Mouse (Mus musculus) ES-E14 (cell line): ENCODE data around the gene Dnmbp. TPM values are rescaled to one million over a fixed set of nuclear protein-coding genes. Genes with fewer than 3 reads are reported as not detected.

ENCODE experiments used
- DNase-seq: peaks from one replicate; pipeline ENCODE4 v3.0.0-alpha.2; 2013; ENCODE audit warnings: low read depth, low spot score
- H3K27ac ChIP-seq: 2 replicates; pipeline ENCODE4 v1.5.1; 2012; ENCODE audit warnings: low read depth, mild to moderate bottlenecking, low read length, moderate library complexity, mixed read lengths; ENCODE audit not compliant: poor library complexity, insufficient read depth, severe bottlenecking
- H3K36me3 ChIP-seq: 2 replicates; pipeline ENCODE4 v1.6.1; 2012; ENCODE audit warnings: mild to moderate bottlenecking, low read length, moderate library complexity, mixed read lengths; ENCODE audit not compliant: control insufficient read depth, poor library complexity, insufficient read depth, severe bottlenecking
- H3K4me1 ChIP-seq, 2 experiments: fragments of 150-350 bp in 1 of 2; sonication (generic) in 1 of 2; 2 replicates each; pipeline ENCODE4 v1.6.1; 2012; ENCODE audit warnings: low read length in 2 of 2, mild to moderate bottlenecking in 1 of 2, mixed read lengths in 1 of 2; ENCODE audit not compliant: control insufficient read depth in 2 of 2, insufficient read depth in 2 of 2, poor library complexity in 1 of 2
- H3K4me3 ChIP-seq, 2 experiments: fragments of 150-350 bp in 1 of 2; sonication (generic) in 1 of 2; 2 replicates each; pipeline ENCODE4 v1.5.1; 2012; ENCODE audit warnings: low read length in 2 of 2, low read depth in 1 of 2, mild to moderate bottlenecking in 1 of 2, mixed read lengths in 1 of 2; ENCODE audit not compliant: insufficient read depth in 1 of 2, poor library complexity in 1 of 2, severe bottlenecking in 1 of 2
- H3K9ac ChIP-seq: 2 replicates; pipeline ENCODE4 v1.6.1; 2012; ENCODE audit warnings: low read depth, mild to moderate bottlenecking, low read length, mixed read lengths; ENCODE audit not compliant: poor library complexity, insufficient read depth, severe bottlenecking
- H3K9me3 ChIP-seq: fragments of 150-350 bp; sonication (generic); 2 replicates; pipeline ENCODE4 v1.6.1; 2012; ENCODE audit warnings: low read depth, mild to moderate bottlenecking, low read length; ENCODE audit not compliant: control insufficient read depth, insufficient read depth
- CHD2 ChIP-seq: IDR thresholded peaks from 2 replicates; pipeline ENCODE4 v1.6.1; 2014; ENCODE audit warnings: mild to moderate bottlenecking, low read depth, low read length, inconsistent platforms
- HCFC1 ChIP-seq: IDR thresholded peaks from 2 replicates; pipeline ENCODE4 v1.6.1; 2012; ENCODE audit warnings: low read length, inconsistent platforms, borderline replicate concordance; ENCODE audit not compliant: insufficient read depth
- MAFK ChIP-seq: IDR thresholded peaks from 2 replicates; pipeline ENCODE4 v1.6.1; 2014; ENCODE audit warnings: mild to moderate bottlenecking, low read depth, low read length, inconsistent platforms; ENCODE audit not compliant: insufficient read depth
- ZC3H11A ChIP-seq: IDR thresholded peaks from 2 replicates; pipeline ENCODE4 v1.6.1; 2012; ENCODE audit warnings: low read depth, mild to moderate bottlenecking, inconsistent platforms, low read length, borderline replicate concordance
- ZNF384 ChIP-seq: IDR thresholded peaks from 2 replicates; pipeline ENCODE4 v1.6.1; 2012; ENCODE audit warnings: low read depth, low read length, inconsistent platforms
- in situ Hi-C, 2 experiments: fragments of 600-800 bp; cut with MboI; formaldehyde crosslinking; loops; one replicate each; pipeline ENCODE4 v1.15.1; 2025; ENCODE audit warnings: low sequenced_read_pairs in 2 of 2, inconsistent platforms in 1 of 2; ENCODE audit not compliant: unreplicated experiment in 2 of 2
- total RNA-seq: library from RNA; depleted of rRNA; stranded (reverse); fragments of 300-350 nt; gene quantifications from 2 replicates; pipeline ENCODE4 v1.2.3, GENCODE M21; 2012

Dnmbp gene
- total RNA-seq, 1 experiment: 11.5 TPM

- in situ Hi-C loops: no loop called here
- no peaks in the 10 kb centered on the region; the same call in 1 of the 2 replicates for H3K36me3 ChIP-seq
- no peaks in the 10 kb centered on the region for H3K9me3 ChIP-seq
- H3K4me3 ChIP-seq: peak overlapping the region; percentile 70 to 88
- peak overlapping the region; percentile 92 for H3K9ac ChIP-seq
- H3K27ac ChIP-seq: no peak overlapping the region
- peak; percentile 74; the same call in 1 of the 2 replicates for TF ChIP-seq MAFK
- TF ChIP-seq CHD2: no peak
- TF ChIP-seq ZC3H11A: no peak
- TF ChIP-seq HCFC1: no peak
- TF ChIP-seq ZNF384: no peak
- DNase-seq: no peak
- H3K4me1 ChIP-seq: peaks cover 2 to 13% of the 10 kb centered on the region in 2 experiments; a peak in 2 of 4 replicates
Observed at GRCm38 (mm10) chr19:43878111-43879092, 61.6 kb downstream of the Dnmbp start.

- in situ Hi-C loops: no loop called here
- no peak for TF ChIP-seq ZC3H11A
- no peak for TF ChIP-seq MAFK
- TF ChIP-seq ZNF384: no peak
- TF ChIP-seq CHD2: no peak
- no peak for TF ChIP-seq HCFC1
- H3K4me3 ChIP-seq: no peak overlapping the region
Observed at GRCm38 (mm10) chr19:43877364-43877763, 62.6 kb downstream of the Dnmbp start.

GRCm38 (mm10) chr19:43875996-43876395, 64.0 kb downstream of the Dnmbp start:
- Histone ChIP-seq H3K9me3 (no peaks in the 10 kb centered on the region), H3K4me3 (no peak overlapping the region), H3K27ac (no peak overlapping the region), H3K4me1 (peaks cover 0 to 9% of the 10 kb centered on the region in 2 experiments; a peak in 2 of 4 replicates), H3K9ac (no peak overlapping the region), H3K36me3 (peaks cover 7% of the 10 kb centered on the region; the same call in 1 of the 2 replicates)
- in situ Hi-C loops: no loop called here
- no peak for DNase-seq
- no peak for TF ChIP-seq MAFK
- no peak for TF ChIP-seq CHD2

More at GRCm38 (mm10) chr19:43877364-43877763, 62.6 kb downstream of the Dnmbp start:
- peaks cover 4% of the 10 kb centered on the region; the same call in 1 of the 2 replicates for H3K36me3 ChIP-seq
- no peak overlapping the region for H3K9ac ChIP-seq
- H3K27ac ChIP-seq: no peak overlapping the region
- peaks cover 0 to 9% of the 10 kb centered on the region in 2 experiments; a peak in 2 of 4 replicates for H3K4me1 ChIP-seq
- no peaks in the 10 kb centered on the region for H3K9me3 ChIP-seq
- DNase-seq: no peak

GRCm38 (mm10) chr19:43874351-43874750, 65.6 kb downstream of the Dnmbp start:
- no peaks in the 10 kb centered on the region; a peak in 1 of 4 replicates for H3K4me1 ChIP-seq
- peak overlapping the region; percentile 47; the same call in 1 of the 2 replicates for H3K9ac ChIP-seq
- no peak overlapping the region for H3K27ac ChIP-seq
- in situ Hi-C loops: no loop called here
- peaks cover 14% of the 10 kb centered on the region; the same call in 1 of the 2 replicates for H3K36me3 ChIP-seq
- peak; percentile 61 for DNase-seq
- peak overlapping the region; percentile 41 to 60 for H3K4me3 ChIP-seq
- H3K9me3 ChIP-seq: no peaks in the 10 kb centered on the region
- TF ChIP-seq ZC3H11A (no peak), MAFK (no peak), ZNF384 (no peak), HCFC1 (no peak), CHD2 (no peak)
